Mouse (Mus musculus): Measurements from ENCODE around the gene Dcdc2c.
A peak's percentile ranks its signal among the peaks of the same experiment; 100 is the strongest.

Gene Dcdc2c

DNA sequence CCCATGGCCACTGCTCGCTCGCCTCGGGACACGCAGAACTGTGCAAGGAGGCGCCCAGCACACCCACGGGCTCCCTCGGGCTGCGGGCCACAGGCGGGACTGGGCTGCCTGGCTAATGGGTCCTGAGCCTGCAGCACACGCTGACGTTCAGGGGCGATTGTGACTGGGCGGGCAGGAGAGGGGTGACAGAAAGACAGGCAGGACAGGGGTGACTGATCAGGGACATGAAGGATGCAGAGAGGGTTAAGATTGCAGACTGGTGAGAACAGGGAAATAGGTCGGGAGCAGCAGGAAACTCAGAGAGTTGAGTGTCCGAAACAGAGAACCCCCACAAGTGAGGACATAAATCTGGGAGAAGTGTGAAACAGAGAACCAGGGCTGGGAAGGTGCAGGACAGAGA lies at the start of gene Dcdc2c:
Gene Dcdc2c, minus strand, starts transcription at position 101 of the 400 bp plus-strand sequence.
- no peak for DNase-seq (ENCODE audit: low read depth, low spot score)

DNA sequence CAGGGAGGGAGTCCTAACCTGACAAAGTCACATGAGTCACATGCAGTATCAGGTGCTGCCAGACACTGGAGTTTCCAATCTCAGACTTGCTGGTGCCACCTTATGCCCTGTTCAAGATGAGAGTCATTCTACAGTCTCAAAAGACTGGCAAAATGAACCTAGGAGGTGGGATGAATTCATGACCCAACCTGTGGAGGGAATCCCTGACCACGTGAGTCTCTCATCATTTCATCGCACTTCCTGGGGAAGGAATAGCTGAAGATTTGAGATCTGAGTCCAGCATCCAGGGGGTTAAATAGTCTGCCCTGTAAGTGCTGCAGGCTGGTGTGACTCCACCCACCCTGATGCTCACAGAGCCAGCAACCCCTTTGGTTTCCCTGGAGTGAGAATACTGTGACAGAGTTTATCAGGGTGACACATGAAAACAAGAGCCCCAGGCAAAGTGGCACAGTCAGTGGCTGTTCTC lies 46.4 kb upstream of the Dcdc2c start:
- DNase-seq (ENCODE audit: low read depth, low spot score) = no peak

DNA sequence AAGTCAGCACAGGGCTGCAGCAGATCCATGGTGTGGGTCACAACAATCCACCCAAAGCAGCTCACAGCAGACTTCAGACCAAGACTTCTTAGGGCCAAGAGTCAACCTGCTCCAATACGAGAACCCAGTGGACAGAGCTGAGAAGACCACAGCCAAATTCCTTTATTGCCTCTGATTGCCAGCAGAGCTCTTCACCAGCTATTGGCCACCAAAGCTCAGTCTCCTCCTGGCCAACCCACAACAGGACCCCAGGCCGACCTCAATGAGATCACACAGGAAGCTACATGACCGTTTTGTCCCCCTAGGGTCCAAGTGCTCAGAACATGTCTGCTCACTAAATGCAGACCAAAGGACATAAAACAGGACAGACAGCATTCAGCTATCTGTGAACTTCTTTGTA lies 45.9 kb upstream of the Dcdc2c start:
- no peak for DNase-seq (ENCODE audit: low read depth, low spot score)

DNA sequence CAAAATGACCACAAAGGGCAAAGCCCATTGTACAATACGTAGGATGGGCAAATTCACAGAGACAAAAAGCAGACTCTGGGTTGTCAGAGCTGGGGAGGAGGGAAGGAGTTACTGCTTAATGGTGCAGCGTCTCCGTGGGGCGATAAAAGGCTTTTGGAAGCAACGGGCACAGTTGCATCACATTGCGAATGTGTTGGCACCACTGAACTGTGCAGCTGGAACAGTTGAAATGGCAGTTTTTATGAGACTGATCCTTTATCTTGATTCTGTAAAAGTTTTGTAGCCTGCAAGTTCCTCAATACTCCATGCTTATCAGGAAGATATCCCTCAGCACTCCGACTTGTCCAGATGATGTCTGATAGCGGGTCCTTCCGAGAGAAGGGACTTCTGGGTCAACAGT lies 45.5 kb upstream of the Dcdc2c start:
- DNase-seq (ENCODE audit: low read depth, low spot score) = no peak

DNA sequence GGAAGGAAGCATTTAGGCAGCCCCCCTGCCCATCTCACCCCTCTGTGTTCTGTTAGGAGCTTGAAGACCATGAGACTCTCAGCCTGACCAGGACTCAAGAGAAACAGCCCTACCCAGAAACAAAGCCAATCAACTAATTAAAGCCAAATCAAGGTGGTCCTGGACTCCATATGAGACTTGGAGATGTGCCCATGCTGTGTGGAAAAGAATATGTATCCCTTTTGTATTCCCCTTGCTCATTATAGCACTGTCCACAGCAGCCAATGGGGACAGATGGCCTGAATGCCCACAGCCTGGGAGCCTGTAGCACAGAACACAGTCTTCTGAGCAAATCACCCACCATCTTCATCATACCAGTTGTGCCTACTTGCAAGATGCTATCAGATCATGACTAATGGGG lies 44.7 kb upstream of the Dcdc2c start:
- DNase-seq (ENCODE audit: low read depth, low spot score) = no peak

DNA sequence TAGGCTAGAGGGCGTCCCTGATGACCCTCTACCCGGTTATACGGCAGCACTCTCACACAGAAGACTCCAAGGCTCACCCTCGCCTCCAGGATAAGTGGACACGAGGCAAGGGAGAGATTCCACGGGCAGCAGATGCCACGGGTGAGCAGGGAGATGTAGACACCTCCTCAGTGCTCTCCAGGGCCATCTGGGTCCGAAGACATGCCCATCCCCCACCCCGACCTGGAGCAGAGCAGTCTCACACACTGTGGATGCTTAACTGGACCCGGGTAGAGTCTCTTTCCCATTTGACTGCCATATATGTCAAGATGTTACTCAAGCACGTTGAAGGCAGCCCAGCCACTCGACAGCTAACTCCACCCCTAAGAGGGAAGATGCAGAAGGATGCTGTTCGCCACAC lies 38.2 kb upstream of the Dcdc2c start:
- DNase-seq (ENCODE audit: low read depth, low spot score) = no peak

DNA sequence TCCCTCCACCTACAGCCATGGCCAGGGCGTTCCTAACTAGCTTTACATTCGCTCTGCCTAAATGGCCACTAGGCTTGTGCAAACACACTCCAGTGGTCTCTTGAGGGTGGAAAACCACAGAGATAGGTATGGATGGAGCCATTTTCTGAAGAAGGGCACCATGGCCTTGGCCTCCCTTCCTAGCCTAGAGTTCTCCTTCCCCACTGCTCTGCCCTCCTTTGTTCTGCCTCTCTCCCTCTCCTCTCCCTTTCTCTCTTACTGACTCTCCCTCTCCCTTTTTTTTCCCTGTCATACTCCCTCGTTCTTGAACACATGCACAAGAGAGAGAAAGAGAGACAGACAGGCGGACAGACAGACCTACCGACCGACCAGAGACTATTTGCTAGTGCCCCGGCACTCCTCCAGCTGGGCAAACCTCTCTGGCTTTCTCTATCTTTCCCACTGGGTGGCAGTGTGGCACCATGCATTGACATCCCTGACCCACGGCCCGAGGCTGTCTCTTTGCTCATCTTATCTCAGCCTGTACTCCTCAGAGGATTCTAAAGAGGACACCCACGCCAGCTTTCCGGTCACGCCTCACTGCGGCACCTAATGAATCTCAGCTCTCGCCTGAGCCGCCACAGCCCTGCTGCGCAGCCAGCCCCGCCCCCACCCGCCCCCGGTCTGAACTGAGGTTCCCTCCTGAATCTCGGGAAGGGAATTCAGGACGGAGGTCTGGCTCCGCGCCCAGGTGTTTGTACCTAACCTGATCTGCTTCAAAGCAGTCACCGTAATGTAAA lies 37.1 kb upstream of the Dcdc2c start:
- DNase-seq (ENCODE audit: low read depth, low spot score) = peak; percentile 11

DNA sequence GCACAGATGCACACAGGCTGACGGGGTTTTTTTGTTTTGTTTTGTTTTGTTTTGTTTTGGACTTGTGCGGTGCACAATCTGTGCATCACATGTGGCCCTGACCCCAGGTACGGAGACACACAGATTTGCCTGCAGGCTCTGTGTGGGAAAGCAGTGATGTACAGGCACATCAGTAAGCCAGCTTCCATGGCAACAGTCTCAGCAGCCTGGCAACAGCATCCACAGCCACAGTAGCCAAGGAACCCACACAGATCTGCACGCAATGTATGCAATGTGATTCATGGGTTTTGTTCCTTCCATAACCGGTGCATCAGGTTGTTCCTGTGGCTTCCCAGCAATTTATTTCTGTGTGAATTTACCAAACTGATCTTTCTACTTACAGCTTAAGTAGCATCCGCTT lies 35.8 kb upstream of the Dcdc2c start:
- DNase-seq (ENCODE audit: low read depth, low spot score) = no peak

DNA sequence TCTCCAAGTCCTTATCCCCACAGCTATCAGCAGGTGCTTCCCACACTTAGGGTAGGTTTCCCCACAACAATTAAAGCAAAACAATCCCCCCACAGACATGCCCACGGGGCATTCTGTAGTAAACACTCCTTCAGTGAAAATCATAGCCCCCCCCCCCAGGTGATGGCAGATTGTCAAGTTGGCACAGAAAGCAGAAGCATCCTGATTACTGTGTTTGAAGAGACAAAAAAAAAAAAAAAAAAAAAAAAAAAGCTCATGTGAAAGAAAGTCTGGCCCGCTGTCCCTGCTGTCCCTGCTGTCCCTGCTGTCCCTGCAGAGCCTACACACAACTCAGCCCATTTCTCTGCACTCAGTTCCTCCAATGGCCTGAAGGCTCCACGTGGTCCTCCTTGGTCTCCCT lies 31.8 kb upstream of the Dcdc2c start:
- DNase-seq (ENCODE audit: low read depth, low spot score) = no peak

DNA sequence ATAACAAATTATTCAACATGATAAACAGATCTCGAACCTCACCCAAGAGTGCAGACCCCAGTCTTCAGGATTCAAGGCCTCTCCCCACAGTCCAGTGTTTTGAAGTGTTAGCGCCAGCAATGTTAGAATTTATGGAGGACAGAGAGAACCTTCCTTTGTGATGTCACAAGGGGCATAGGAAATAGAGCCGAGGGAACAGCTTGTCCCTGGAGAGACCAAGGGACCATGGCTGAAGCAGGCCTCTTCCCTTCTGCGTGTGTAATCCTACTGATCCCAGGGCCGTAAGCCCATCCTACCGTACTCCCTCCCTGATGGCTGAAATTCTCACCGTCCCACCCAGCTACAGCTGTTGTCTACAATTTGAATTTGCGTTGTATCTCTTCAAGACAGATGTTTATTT lies 30.2 kb upstream of the Dcdc2c start, which contains the start of gene Allc:
Gene Allc, minus strand, starts transcription at position 101 of the 400 bp plus-strand sequence.
- no peak for DNase-seq (ENCODE audit: low read depth, low spot score)

DNA sequence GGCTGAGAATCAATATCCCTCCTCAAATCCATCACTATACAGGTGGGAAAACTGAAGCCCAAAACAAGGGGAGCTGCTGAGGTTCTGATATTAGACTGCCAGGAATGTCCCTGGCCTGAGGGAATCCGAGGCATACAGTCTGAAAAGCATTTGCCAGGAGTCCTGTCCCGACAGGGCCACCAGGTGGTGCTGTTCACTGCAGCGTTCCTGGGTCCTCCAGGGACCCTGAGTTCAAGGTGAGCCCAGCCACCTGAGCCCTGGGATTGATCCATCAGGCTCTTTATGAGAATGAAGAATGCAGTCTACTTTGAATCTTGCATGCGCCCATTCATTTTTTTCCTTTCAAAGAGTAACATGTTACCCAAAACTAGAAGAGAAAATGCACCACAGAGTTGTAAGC lies 26.9 kb upstream of the Dcdc2c start:
- DNase-seq (ENCODE audit: low read depth, low spot score) = no peak

DNA sequence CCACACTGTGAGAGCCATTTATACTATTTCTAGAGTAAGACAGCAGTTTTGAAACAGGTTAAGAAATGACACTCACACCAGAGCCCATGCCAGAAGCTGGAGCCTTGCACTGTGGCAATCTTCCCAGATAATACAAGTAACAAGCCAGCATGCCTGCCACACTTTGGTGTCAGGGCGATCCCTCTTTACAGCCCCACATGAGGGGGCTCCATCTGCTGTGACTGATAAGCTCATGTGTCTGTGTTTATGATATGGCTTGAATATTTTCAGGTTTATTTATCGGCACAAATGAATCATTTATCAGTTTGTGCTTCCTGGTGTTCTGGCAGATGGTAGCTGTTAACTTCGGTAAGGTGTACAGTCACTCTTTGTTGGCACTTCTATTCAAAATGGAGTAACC lies 25.9 kb upstream of the Dcdc2c start:
- no peak for DNase-seq (ENCODE audit: low read depth, low spot score)

DNA sequence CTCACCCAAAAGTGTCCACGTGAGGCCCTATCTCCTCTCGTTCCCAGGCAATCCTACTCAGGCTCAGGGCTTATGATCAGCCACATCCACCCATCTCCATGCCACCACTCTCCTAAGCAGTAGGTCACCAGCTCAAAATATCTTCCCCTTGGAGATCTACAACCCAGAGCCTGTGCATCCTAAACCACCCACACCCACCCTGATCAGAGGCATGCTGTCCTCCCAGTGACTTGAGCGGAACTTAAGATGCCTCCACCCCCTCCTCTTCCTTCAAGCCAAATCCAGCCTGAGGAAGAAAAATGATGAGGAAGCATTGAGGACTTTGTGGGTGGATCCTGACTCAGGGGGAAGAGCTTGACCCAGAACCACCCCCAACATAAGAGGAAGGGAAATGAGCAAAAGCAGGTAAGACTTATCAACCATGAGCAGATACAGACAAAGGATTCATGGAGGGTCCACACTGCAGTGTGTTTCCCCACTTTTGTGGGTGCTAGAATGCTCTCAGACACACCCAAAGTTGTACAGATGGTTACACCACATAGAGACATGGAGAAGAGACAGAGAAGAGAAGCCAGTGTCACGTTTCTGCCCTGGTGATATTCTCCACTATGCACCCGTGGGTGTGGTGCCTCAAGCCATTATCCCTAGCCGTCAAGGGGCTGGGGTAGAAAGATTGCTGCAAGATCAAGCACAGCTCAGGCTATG lies 23.3 kb upstream of the Dcdc2c start:
- DNase-seq (ENCODE audit: low read depth, low spot score) = no peak

DNA sequence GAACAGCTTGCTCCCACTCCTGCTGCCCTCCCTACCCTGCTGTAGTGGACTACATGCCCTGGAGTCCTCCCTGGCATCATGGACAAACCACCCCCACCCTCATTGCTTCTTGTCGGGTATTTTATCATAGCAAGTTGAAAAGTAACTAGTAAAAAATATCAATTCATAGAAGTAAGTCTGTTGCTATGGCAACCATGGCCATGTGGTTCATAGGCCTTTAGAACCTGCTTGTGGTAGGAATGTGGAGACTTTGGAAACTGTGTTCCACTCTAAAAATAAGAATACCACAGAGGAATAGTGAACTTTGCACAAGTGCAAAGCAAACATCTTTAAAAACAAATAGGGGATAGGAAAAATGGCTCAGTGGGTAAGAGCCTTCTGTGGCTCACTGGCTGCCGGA lies 20.0 kb upstream of the Dcdc2c start:
- no peak for DNase-seq (ENCODE audit: low read depth, low spot score)

DNA sequence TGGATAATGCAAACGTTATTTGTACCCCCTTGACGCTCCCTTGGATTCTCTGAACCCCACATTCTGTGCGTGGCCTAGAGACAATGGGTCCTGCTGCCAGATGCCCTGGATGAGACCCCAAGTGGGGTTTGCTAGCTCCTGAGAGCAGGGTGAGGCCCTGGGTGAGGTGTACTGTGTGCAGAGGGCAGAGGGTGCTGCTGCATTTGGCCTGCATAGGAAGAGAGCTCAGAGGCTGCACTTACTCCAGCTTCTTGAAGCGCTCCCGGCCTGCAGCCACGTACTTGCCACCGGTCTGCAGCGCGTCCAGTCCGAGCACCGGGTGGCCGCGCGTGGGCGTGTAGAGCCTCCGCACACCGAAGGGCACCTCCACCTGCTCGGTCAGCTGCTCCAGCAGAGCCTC lies 424 bp downstream of the Dcdc2c start:
- DNase-seq (ENCODE audit: low read depth, low spot score) = no peak

DNA sequence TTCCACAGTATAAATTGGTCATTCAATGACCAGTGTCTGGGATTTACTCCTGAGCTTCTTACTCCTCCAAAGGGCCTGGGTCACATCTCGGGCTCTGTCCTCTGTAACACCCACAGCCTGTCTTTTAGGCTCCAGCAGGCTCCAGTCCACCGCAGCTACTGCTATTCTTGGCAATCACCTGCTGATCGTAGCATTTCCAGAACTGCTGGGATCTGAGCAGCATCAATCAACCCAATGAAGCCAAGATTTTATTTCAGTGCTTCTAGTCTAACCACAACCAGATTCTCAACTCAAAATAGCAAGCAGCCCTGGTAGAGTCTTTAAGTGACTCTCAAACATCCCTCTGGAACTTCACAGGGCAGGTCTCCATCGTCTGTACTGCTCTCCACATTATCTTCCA lies 3.3 kb downstream of the Dcdc2c start:
- no peak for DNase-seq (ENCODE audit: low read depth, low spot score)

DNA sequence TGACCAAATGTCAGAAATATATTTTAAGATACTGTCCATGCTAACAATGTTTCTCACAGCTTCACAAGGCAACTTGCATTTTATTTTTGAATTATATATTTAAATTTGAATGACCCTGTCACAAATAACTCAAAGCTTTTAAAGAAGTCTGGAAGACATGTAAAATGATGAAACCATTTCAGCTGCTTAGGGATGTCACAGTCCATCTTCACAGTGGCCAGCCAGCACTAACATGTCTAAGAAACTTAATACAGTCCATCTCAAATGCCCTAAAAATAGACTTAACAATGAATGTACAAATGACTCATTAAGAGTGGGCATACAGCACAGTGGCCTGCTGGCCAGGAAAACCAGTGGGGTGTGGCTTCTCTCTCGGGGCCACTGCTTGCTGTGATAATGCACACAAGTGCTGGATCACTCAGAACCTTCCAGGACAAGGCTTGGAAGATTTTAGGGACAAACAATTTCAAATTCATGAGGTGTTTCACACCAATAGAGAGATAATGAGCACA lies 37.9 kb downstream of the Dcdc2c start:
- DNase-seq (ENCODE audit: low read depth, low spot score) = no peak

DNA sequence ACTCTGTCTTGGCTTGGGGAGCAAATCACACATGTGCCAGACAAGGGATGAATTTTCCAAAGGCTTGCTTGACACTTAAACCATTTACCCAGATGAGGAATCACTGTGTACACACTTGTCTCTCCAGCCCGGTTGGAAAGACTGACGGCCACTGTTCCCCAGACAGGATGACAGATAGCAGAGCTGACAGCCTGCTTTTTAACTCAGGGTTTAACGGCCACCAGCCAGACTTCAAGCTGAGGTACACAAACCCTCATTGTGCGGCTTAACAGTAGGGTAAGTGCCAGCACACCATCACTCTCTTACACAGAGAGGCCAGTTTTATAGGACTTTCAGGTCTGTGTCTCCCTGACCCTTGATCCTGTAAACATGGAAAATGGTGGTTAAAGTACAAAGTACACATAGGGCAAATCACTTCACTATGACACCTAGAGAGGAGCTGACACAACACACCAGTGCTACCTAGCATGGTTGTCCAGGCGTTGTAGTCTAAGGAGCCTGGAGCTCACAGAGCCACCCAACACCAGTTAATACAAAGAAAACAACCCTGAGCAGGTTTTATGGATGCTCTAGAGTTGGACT lies 42.4 kb downstream of the Dcdc2c start:
- no peak for DNase-seq (ENCODE audit: low read depth, low spot score)

DNA sequence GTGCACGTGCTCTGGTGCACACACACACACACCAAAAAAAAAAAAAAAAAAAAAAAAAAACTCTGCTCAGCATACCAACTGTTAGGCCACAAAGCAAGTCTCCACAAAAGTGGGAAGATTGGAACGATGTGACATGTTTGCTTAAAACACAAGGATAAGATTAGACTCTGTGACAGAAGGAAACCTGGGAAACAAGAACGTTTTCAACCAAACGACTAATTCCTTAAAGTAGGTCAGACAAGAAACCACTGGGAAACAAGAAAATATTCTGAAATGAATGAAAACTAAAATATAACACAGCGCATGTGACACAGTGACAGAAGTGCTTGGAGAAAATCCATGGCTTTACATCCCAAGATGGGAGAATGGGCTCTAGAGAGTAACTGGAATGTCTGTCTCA lies 57.9 kb downstream of the Dcdc2c start:
- DNase-seq (ENCODE audit: low read depth, low spot score) = no peak

DNA sequence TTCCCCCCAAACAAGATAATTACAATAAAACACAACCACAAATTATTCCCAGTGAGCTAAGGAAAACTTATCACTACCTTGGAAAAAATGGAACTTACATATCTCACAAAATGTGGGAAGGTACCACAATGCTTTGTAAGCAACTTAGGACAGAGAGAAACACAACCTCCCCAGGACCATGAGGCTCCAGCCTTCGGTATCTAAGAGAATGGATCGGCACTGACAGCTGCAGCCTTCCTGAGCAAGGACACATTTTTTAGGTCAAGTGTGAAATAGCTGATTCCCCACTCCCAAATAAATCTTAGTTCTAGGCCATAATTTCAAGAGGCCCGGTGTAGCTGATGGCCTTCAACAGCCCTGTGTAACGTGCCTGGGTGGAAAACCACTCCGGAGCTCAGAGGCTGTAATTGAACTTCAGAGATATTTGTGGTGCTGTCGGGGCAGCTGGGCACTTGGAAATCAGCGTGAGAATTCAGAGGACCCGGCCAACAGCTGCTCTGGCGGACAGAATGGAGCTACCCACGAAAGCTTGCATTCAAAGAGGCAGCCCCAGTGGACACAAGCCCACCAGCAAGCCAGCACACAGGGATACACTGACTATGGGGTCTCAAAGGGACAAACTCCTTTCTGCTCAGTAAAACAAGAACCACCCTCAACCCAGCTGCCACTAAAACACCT lies 69.6 kb downstream of the Dcdc2c start:
- no peak for DNase-seq (ENCODE audit: low read depth, low spot score)

DNA sequence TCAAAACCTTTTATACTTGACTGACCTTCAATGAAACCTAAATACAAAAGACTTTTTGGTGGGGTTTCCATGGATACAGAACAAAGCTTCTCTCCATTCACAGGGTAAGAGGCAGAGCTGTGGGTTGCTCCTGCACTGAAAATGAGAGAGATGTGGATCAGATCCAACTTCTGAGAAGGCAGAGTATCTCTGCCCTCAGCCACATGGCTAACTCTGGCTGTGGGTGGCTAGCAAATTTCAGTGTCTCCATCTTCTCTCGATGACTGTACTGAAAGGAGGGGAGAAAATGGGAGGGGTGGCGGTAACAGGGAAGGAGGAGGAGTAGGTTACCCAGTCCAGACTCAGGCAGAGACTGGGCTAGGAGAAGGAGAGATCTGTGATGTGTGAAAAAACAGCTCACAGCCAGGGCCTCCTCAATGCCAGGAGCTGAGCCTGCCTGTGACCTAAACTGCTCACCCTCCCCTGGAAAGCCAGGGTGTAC lies 91.2 kb downstream of the Dcdc2c start:
- no peak for DNase-seq (ENCODE audit: low read depth, low spot score)

DNA sequence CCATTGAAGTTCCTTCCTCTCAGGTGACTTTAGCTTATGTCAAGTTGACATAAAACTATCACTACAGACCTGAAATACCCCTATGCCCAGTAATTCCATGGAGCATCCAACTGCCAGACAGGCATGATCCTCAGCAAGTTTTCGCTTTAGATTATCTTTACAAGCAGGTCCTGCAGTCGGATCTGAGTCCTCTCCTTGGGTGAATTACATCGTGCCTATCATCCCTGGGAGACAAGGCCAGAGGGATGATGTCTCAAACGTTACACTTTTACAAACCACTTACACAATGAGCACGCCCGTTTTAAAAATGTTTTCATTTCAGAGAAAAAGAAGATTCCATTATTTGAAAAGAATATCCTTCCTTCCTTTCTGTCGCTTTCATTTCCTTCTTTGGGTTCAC lies 91.7 kb downstream of the Dcdc2c start:
- DNase-seq (ENCODE audit: low read depth, low spot score) = no peak
